Mouse (Mus musculus) megakaryocyte, embryonic 14.5 days (primary cell): ENCODE measurements around the gene Odc1.

Experiments used
- FLI1 ChIP-seq: IDR thresholded peaks from 2 replicates; pipeline ENCODE4 v1.6.1; 2012; ENCODE audit warnings: low read length, inconsistent platforms, mixed read lengths
- GATA1 ChIP-seq: IDR thresholded peaks from 3 replicates; pipeline ENCODE4 v1.6.1; 2012; ENCODE audit warnings: mixed read lengths, low read length, inconsistent platforms, borderline replicate concordance

- TF ChIP-seq GATA1 (no peak), FLI1 (no peak)
Observed at GRCm38 (mm10) chr12:17545884-17546283, 1.3 kb downstream of the Odc1 start.
